Mouse (Mus musculus) CH12.LX (cell line): Measurements from ENCODE around the gene Trpm3.

Experiments
- CTCF ChIP-seq, 2 experiments: IDR thresholded peaks in 1 of 2; conservative IDR thresholded peaks in 1 of 2; 2 replicates each; pipeline ENCODE4 v1.5.1; 2011 to 2012; ENCODE audit warnings: low read depth in 2 of 2, low read length in 2 of 2, improper control_type of control experiment in 1 of 2, inconsistent platforms in 1 of 2, mild to moderate bottlenecking in 1 of 2, moderate library complexity in 1 of 2
- POLR2A ChIP-seq: IDR thresholded peaks from 2 replicates; pipeline ENCODE4 v1.6.1; 2011; ENCODE audit warnings: low read depth, mild to moderate bottlenecking, improper control_type of control experiment, low read length

GRCm38 (mm10) chr19:22867456-22867855 lies 728.6 kb downstream of the Trpm3 start:
- no peak for TF ChIP-seq CTCF (conservative IDR thresholded peaks at IDR 0.05 in 1 of 2, IDR thresholded peaks at IDR 0.05 in 1 of 2; ENCODE audit: low read depth in 2 of 2, low read length in 2 of 2)
- no peak for TF ChIP-seq POLR2A
